Mouse (Mus musculus) mouse embryonic stem cell (cell line): ENCODE data around the gene Drosha.
"Not testable (repeated sequence)": the region's sequence is repeated elsewhere in the genome, so short reads cannot be mapped to it uniquely, and the experiment has no call there.

Experiments used
- in situ Hi-C, 2 experiments: fragments of 300-500 bp; cut with MboI; formaldehyde crosslinking; loops; 1 replicate in 1 of 2; 3 replicates in 1 of 2; pipeline ENCODE4 v1.14.3; 2019 to 2020; ENCODE audit warnings: low sequenced_read_pairs in 2 of 2, low pct_unique_long_range_greater_than_20kb in 1 of 2, mixed read lengths in 1 of 2; ENCODE audit not compliant: unreplicated experiment in 1 of 2

The Drosha gene

GRCm38 (mm10) chr15:12908720-12909028, 84.1 kb downstream of the Drosha start:
- in situ Hi-C loops, result no loop called here

- in situ Hi-C loops, result no loop called here
These were observed 84.6 kb downstream of the Drosha start for GRCm38 (mm10) chr15:12909171-12909570.

- in situ Hi-C loops, result no loop called here
These were observed 86.5 kb downstream of the Drosha start for GRCm38 (mm10) chr15:12911082-12911481.

GRCm38 (mm10) chr15:12916314-12916815, 91.8 kb downstream of the Drosha start:
- in situ Hi-C loops, result no loop called here

- in situ Hi-C loops, result not testable (repeated sequence)
These were observed 94.8 kb downstream of the Drosha start for GRCm38 (mm10) chr15:12919326-12919966.

- in situ Hi-C loops, result no loop called here
These were observed 95.6 kb downstream of the Drosha start for GRCm38 (mm10) chr15:12919967-12920870.

GRCm38 (mm10) chr15:12921901-12922300, 97.3 kb downstream of the Drosha start:
- in situ Hi-C loops, result no loop called here

- in situ Hi-C loops, result no loop called here
These were observed 99.2 kb downstream of the Drosha start for GRCm38 (mm10) chr15:12923826-12924225.

GRCm38 (mm10) chr15:12931481-12931880, 106.9 kb downstream of the Drosha start:
- in situ Hi-C loops, result no loop called here

- in situ Hi-C loops, result no loop called here
These were observed 111.7 kb downstream of the Drosha start for GRCm38 (mm10) chr15:12936217-12936732.

GRCm38 (mm10) chr15:12937326-12937725, 112.7 kb downstream of the Drosha start:
- in situ Hi-C loops, result not testable (repeated sequence)

- in situ Hi-C loops, result no loop called here
These were observed 116.5 kb downstream of the Drosha start for GRCm38 (mm10) chr15:12941106-12941505.

GRCm38 (mm10) chr15:12941651-12942180, 117.1 kb downstream of the Drosha start:
- in situ Hi-C loops, result no loop called here

GRCm38 (mm10) chr15:12942424-12942823, 117.8 kb downstream of the Drosha start:
- in situ Hi-C loops, result no loop called here

- in situ Hi-C loops, result no loop called here
These were observed 133.4 kb downstream of the Drosha start for GRCm38 (mm10) chr15:12958051-12958450.

- in situ Hi-C loops, result no loop called here
These were observed 137.6 kb downstream of the Drosha start for GRCm38 (mm10) chr15:12962179-12962578.

- in situ Hi-C loops, result no loop called here
These were observed 140.6 kb downstream of the Drosha start for GRCm38 (mm10) chr15:12965209-12965608.

GRCm38 (mm10) chr15:12968815-12969214, 144.2 kb downstream of the Drosha start:
- in situ Hi-C loops, result no loop called here

- in situ Hi-C loops, result no loop called here
These were observed 147.8 kb downstream of the Drosha start for GRCm38 (mm10) chr15:12972441-12972840.
